Mouse (Mus musculus) lung, postnatal 0 days (tissue): ENCODE data around the gene Fgd5.
A peak's percentile ranks its signal among the peaks of the same experiment; 100 is the strongest.

Experiments
- CTCF ChIP-seq: IDR thresholded peaks from 2 replicates; pipeline ENCODE4 v1.5.1; 2016; ENCODE audit warnings: antibody characterized with exemption, mild to moderate bottlenecking
- EP300 ChIP-seq: IDR thresholded peaks from 2 replicates; pipeline ENCODE4 v1.6.1; 2016; ENCODE audit warnings: antibody characterized with exemption, mild to moderate bottlenecking, control low read depth

- peak; percentile 11; the same call in 1 of the 2 replicates for TF ChIP-seq EP300
- no peak for TF ChIP-seq CTCF
These were observed 63.4 kb downstream of the Fgd5 start for GRCm38 (mm10) chr6:92042055-92042454.
